Mouse (Mus musculus) heart, embryonic 10.5 days (tissue): ENCODE results near the gene Krt20. TPM values are rescaled to one million over a fixed set of nuclear protein-coding genes. Genes with fewer than 3 reads are reported as not detected.

ENCODE experiments used
- polyA plus RNA-seq: library from polyadenylated mRNA; unstranded; fragments of >200 nt; fragmentation: Nextera tagmentation; extraction: Ambion mirVana; gene quantifications from 2 replicates; pipeline ENCODE4 v1.2.1, GENCODE M21; 2016

Gene Krt20
- polyA plus RNA-seq, 1 experiment from 2014 or later: 9.5 TPM

Other genes starting within 250 kb of the Krt20 start
- gene Smarce1, start 207.1 kb downstream of the Krt20 start, polyA plus RNA-seq: 191 and 259 TPM in 2 replicates
- gene Krt222, start 194.1 kb downstream of the Krt20 start, polyA plus RNA-seq: 0.68 and 1.6 TPM in 2 replicates
- not detected in 2 replicates for gene Krt24, start 152.9 kb downstream of the Krt20 start, polyA plus RNA-seq
- gene Krt25, start 115.2 kb downstream of the Krt20 start, polyA plus RNA-seq: not detected in 2 replicates
- not detected in 2 replicates for gene Krt26, start 100.2 kb downstream of the Krt20 start, polyA plus RNA-seq
- not detected in 2 replicates for gene Krt27, start 87.0 kb downstream of the Krt20 start, polyA plus RNA-seq
- gene Krt28, start 63.2 kb downstream of the Krt20 start, polyA plus RNA-seq: 0.20 and 0.39 TPM in 2 replicates
- 11.4 and 14.6 TPM in 2 replicates for gene Krt10, start 48.8 kb downstream of the Krt20 start, polyA plus RNA-seq
- gene Krt12, start 15.9 kb downstream of the Krt20 start, polyA plus RNA-seq: not detected in 2 replicates
- 0.15 and 0.38 TPM in 2 replicates for gene Krt23, start 55.0 kb upstream of the Krt20 start, polyA plus RNA-seq
- not detected in 2 replicates for gene Krt39, start 83.2 kb upstream of the Krt20 start, polyA plus RNA-seq
- gene Krt40, start 105.0 kb upstream of the Krt20 start, polyA plus RNA-seq: not detected in 2 replicates
- not detected in 2 replicates for gene Krtap3-3, start 112.7 kb upstream of the Krt20 start, polyA plus RNA-seq
- not detected in 2 replicates for gene Krtap3-2, start 118.7 kb upstream of the Krt20 start, polyA plus RNA-seq
- not detected in 2 replicates for gene Gm11939, start 121.3 kb upstream of the Krt20 start, polyA plus RNA-seq
- not detected in 2 replicates for gene Krtap3-1, start 128.5 kb upstream of the Krt20 start, polyA plus RNA-seq
- not detected in 2 replicates for gene Krtap1-5, start 142.9 kb upstream of the Krt20 start, polyA plus RNA-seq
- gene Krtap1-4, start 145.5 kb upstream of the Krt20 start, polyA plus RNA-seq: not detected in 2 replicates
- gene Krtap1-3, start 153.2 kb upstream of the Krt20 start, polyA plus RNA-seq: not detected in 2 replicates
- not detected in 2 replicates for gene Krtap9-3, start 160.0 kb upstream of the Krt20 start, polyA plus RNA-seq
- gene Gm11938, start 165.2 kb upstream of the Krt20 start, polyA plus RNA-seq: not detected in 2 replicates
- not detected in 2 replicates for gene Gm11937, start 172.0 kb upstream of the Krt20 start, polyA plus RNA-seq
- gene Krtap2-4, start 176.7 kb upstream of the Krt20 start, polyA plus RNA-seq: not detected in 2 replicates
- gene Gm11562, start 182.3 kb upstream of the Krt20 start, polyA plus RNA-seq: not detected in 2 replicates
- gene Krtap4-1, start 190.1 kb upstream of the Krt20 start, polyA plus RNA-seq: not detected in 2 replicates
- gene Krtap4-2, start 196.9 kb upstream of the Krt20 start, polyA plus RNA-seq: not detected in 2 replicates
- not detected in 2 replicates for gene Krtap4-7, start 205.9 kb upstream of the Krt20 start, polyA plus RNA-seq
- not detected in 2 replicates for gene Gm11555, start 212.1 kb upstream of the Krt20 start, polyA plus RNA-seq
- gene Gm11563, start 220.8 kb upstream of the Krt20 start, polyA plus RNA-seq: not detected in 2 replicates
- gene Krtap4-6, start 227.8 kb upstream of the Krt20 start, polyA plus RNA-seq: not detected in 2 replicates